Comparison of ENCODE assay signal across 27 mouse cellular contexts in the genomic region with DNA sequence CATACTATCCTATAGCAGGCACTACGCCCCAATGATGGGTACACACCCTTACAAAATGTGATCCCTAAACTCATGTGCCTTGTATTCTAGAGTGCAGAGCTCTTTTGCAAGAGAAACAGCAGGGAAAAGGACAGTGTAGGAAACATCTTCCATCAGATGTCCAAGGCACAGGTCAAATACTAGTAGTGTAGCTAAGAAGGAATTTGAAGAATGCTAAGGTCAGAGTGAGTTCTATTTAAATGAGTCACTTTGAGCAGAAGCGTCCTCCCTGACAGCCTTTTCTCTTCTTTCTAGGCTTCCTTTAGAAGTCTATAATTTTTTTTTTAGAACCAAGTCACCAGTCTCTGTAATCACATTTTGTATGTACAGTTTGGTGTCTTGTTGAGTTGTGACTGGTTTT. TPM values are rescaled to one million over a fixed set of nuclear protein-coding genes. Genes with fewer than 3 reads are reported as not detected.
DNase-seq lines count a peak whose midpoint lies in the region; ATAC-seq and TF ChIP-seq lines count a peak whose summit lies in the region.
"Had no signal": no experiment of that assay in that cellular context is flagged by ENCODE, and none has a peak within 500 bp of the region (broad histone marks: within the 10 kb centered on the region; RNA-seq: fewer than 3 reads in every experiment).

No protein-coding gene starts in this region.

- WGBS in intestine, embryonic 14.5 days = 73% methylated on average over 2 of the region's 2 CpGs
- 82% methylated on average over 2 of the region's 2 CpGs for WGBS in intestine, postnatal 0 days
- WGBS in midbrain, embryonic 11.5 days = 74% methylated on average over 2 of the region's 2 CpGs
- WGBS in midbrain, embryonic 13.5 days = 88% methylated on average over 2 of the region's 2 CpGs

- TF ChIP-seq CTCF in intestine, postnatal 0 days (IDR thresholded peaks at IDR 0.05; ENCODE audit: low read depth) = no peak
- TF ChIP-seq CTCF in embryonic fibroblast, embryonic 13.5 days (IDR thresholded peaks at IDR 0.05; ENCODE audit: borderline replicate concordance, insufficient read depth, low read length) = no peak

- TF ChIP-seq POLR2A in embryonic fibroblast, embryonic 13.5 days (IDR thresholded peaks at IDR 0.05; ENCODE audit: low read depth, low read length) = no peak

- no peak overlapping the region for H3K9ac ChIP-seq in intestine, embryonic 14.5 days (ENCODE audit: low read length)
- H3K9ac ChIP-seq in intestine, postnatal 0 days (ENCODE audit: low read depth, low read length) = no peak overlapping the region
- no peak overlapping the region for H3K9ac ChIP-seq in midbrain, embryonic 11.5 days (ENCODE audit: low read length)
- no peak overlapping the region for H3K9ac ChIP-seq in midbrain, embryonic 13.5 days (replicated peaks)
- H3K9ac ChIP-seq: embryonic facial prominence, embryonic 13.5 days; embryonic facial prominence, embryonic 15.5 days; forebrain, embryonic 13.5 days; forebrain, embryonic 15.5 days; forebrain, postnatal 0 days had no signal

- no peak overlapping the region for H3K4me3 ChIP-seq in intestine, embryonic 14.5 days (ENCODE audit: low read depth, low read length)
- H3K4me3 ChIP-seq in intestine, postnatal 0 days (ENCODE audit: low read depth, low read length) = no peak overlapping the region
- no peak overlapping the region for H3K4me3 ChIP-seq in midbrain, embryonic 11.5 days (ENCODE audit: low read depth, low read length)
- no peak overlapping the region for H3K4me3 ChIP-seq in midbrain, embryonic 13.5 days (replicated peaks)
- no peak overlapping the region for H3K4me3 ChIP-seq in embryonic fibroblast, embryonic 13.5 days (ENCODE audit: insufficient read depth, low read length)
- H3K4me3 ChIP-seq: embryonic facial prominence, embryonic 13.5 days; embryonic facial prominence, embryonic 15.5 days; forebrain, embryonic 13.5 days; forebrain, embryonic 15.5 days had no signal

- no peaks in the 10 kb centered on the region for H3K9me3 ChIP-seq in intestine, embryonic 14.5 days (ENCODE audit: control insufficient read depth, low read length)
- H3K9me3 ChIP-seq in intestine, postnatal 0 days (ENCODE audit: control insufficient read depth) = no peaks in the 10 kb centered on the region
- no peaks in the 10 kb centered on the region for H3K9me3 ChIP-seq in midbrain, embryonic 11.5 days (ENCODE audit: control insufficient read depth, low read length)
- H3K9me3 ChIP-seq in midbrain, embryonic 13.5 days = no peaks in the 10 kb centered on the region
- H3K9me3 ChIP-seq: embryonic facial prominence, embryonic 13.5 days; embryonic facial prominence, embryonic 15.5 days; forebrain, embryonic 13.5 days; forebrain, embryonic 15.5 days had no signal

- ATAC-seq in intestine, embryonic 14.5 days (replicated peaks; ENCODE audit: low FRiP score, low TSS enrichment, low read depth) = no peak
- no peak for ATAC-seq in intestine, postnatal 0 days
- ATAC-seq in midbrain, embryonic 11.5 days (ENCODE audit: low FRiP score) = no peak
- no peak for ATAC-seq in midbrain, embryonic 13.5 days
- ATAC-seq: activated CD4-positive, CD25-positive, alpha-beta regulatory T cell, adult 4 months; CD4-positive, CD25-positive, alpha-beta regulatory T cell, adult 4 months; forebrain, embryonic 13.5 days; forebrain, embryonic 15.5 days; forebrain, postnatal 0 days had no signal

- H3K36me3 ChIP-seq in intestine, embryonic 14.5 days (ENCODE audit: control insufficient read depth, insufficient read depth, low read length) = no peaks in the 10 kb centered on the region
- no peaks in the 10 kb centered on the region for H3K36me3 ChIP-seq in intestine, postnatal 0 days (ENCODE audit: control insufficient read depth, insufficient read depth)
- no peaks in the 10 kb centered on the region for H3K36me3 ChIP-seq in midbrain, embryonic 11.5 days (ENCODE audit: control insufficient read depth, insufficient read depth, low read length)
- no peaks in the 10 kb centered on the region for H3K36me3 ChIP-seq in midbrain, embryonic 13.5 days
- H3K36me3 ChIP-seq: embryonic facial prominence, embryonic 13.5 days; embryonic facial prominence, embryonic 15.5 days; forebrain, embryonic 15.5 days; G1E had no signal

- H3K27me3 ChIP-seq in intestine, embryonic 14.5 days (replicated peaks; ENCODE audit: control insufficient read depth, insufficient read depth, low read length) = no peaks in the 10 kb centered on the region
- no peaks in the 10 kb centered on the region for H3K27me3 ChIP-seq in intestine, postnatal 0 days (replicated peaks; ENCODE audit: control insufficient read depth, insufficient read depth, low read length)
- H3K27me3 ChIP-seq in midbrain, embryonic 11.5 days (ENCODE audit: control insufficient read depth, insufficient read depth, low read length) = no peaks in the 10 kb centered on the region
- H3K27me3 ChIP-seq in midbrain, embryonic 13.5 days = 0 out of 2 replicates have a peak, but pooled peaks cover 4% of the 10 kb centered on the region
- H3K27me3 ChIP-seq: CH12.LX; embryonic facial prominence, embryonic 13.5 days; embryonic facial prominence, embryonic 15.5 days; forebrain, embryonic 13.5 days; forebrain, embryonic 15.5 days had no signal

- H3K27ac ChIP-seq in intestine, embryonic 14.5 days (ENCODE audit: low read depth) = no peak overlapping the region
- no peak overlapping the region for H3K27ac ChIP-seq in intestine, postnatal 0 days (ENCODE audit: low read depth, low read length)
- no peak overlapping the region for H3K27ac ChIP-seq in midbrain, embryonic 11.5 days (ENCODE audit: low read depth, low read length)
- no peak overlapping the region for H3K27ac ChIP-seq in midbrain, embryonic 13.5 days
- H3K27ac ChIP-seq in embryonic fibroblast, embryonic 13.5 days (ENCODE audit: insufficient read depth, low read length) = peak overlapping the region; percentile 57
- H3K27ac ChIP-seq: embryonic facial prominence, embryonic 13.5 days; embryonic facial prominence, embryonic 15.5 days; forebrain, embryonic 13.5 days; forebrain, embryonic 15.5 days had no signal

- no peaks in the 10 kb centered on the region; the same call in 1 of the 2 replicates for H3K4me1 ChIP-seq in intestine, embryonic 14.5 days (replicated peaks; ENCODE audit: control insufficient read depth, insufficient read depth, low read length)
- no peaks in the 10 kb centered on the region for H3K4me1 ChIP-seq in intestine, postnatal 0 days (replicated peaks; ENCODE audit: control insufficient read depth, insufficient read depth, low read length)
- no peaks in the 10 kb centered on the region for H3K4me1 ChIP-seq in midbrain, embryonic 11.5 days (ENCODE audit: control insufficient read depth, insufficient read depth, low read length)
- H3K4me1 ChIP-seq in midbrain, embryonic 13.5 days (replicated peaks) = no peaks in the 10 kb centered on the region
- peaks cover 12% of the 10 kb centered on the region; the same call in 1 of the 2 replicates for H3K4me1 ChIP-seq in embryonic fibroblast, embryonic 13.5 days (ENCODE audit: control insufficient read depth, insufficient read depth, low read length)
- H3K4me1 ChIP-seq: embryonic facial prominence, embryonic 15.5 days; forebrain, embryonic 13.5 days; forebrain, embryonic 15.5 days had no signal

- H3K4me2 ChIP-seq in intestine, embryonic 14.5 days (ENCODE audit: low read length) = no peak overlapping the region
- no peak overlapping the region for H3K4me2 ChIP-seq in intestine, postnatal 0 days (replicated peaks; ENCODE audit: low read depth)
- no peak overlapping the region for H3K4me2 ChIP-seq in midbrain, embryonic 11.5 days
- no peak overlapping the region for H3K4me2 ChIP-seq in midbrain, embryonic 13.5 days (replicated peaks)
- H3K4me2 ChIP-seq: embryonic facial prominence, embryonic 13.5 days; embryonic facial prominence, embryonic 15.5 days; forebrain, embryonic 13.5 days; forebrain, embryonic 15.5 days had no signal

- DNase-seq in intestine, embryonic 14.5 days (ENCODE audit: low spot score) = peak; percentile 9
- peak; percentile 33 for DNase-seq in midbrain, embryonic 11.5 days (ENCODE audit: low spot score, missing footprints)
- DNase-seq in Muller cell, postnatal 12 days (ENCODE audit: inconsistent ontology term) = peak; percentile 52
- DNase-seq in cerebellum, postnatal 36 days = no peak
- DNase-seq in left cerebral cortex, adult 11 months (ENCODE audit: low spot score) = no peak
- DNase-seq: adrenal gland, adult 8-10 months; adrenal gland, postnatal 14 days; adrenal gland, postnatal 36 days; B cell, adult 2 months; cerebellum, adult 11-12 months; cerebellum, adult 2 months; cerebellum, adult 9-10 months; cerebellum, postnatal 10 days; cerebellum, postnatal 25 days; embryo, embryonic 11 days; forebrain, postnatal 0 days had no signal

RNA-seq across cellular contexts. Expression of gene Ube2u, which starts 39.0 kb away (rescaled TPM):
- polyA plus RNA-seq in intestine, embryonic 14.5 days (2014; fragmentation: Nextera tagmentation; extraction: Ambion mirVana) = 0.12 and 0.23 TPM in 2 replicates
- polyA plus RNA-seq in intestine, postnatal 0 days (2015; fragmentation: Nextera tagmentation; extraction: Ambion mirVana) = 0.08 TPM in 1 of 2 replicates, not detected in the other
- 0.42 and 0.69 TPM in 2 replicates for polyA plus RNA-seq in midbrain, embryonic 11.5 days (2014; fragmentation: Nextera tagmentation; extraction: Ambion mirVana)
- polyA plus RNA-seq in midbrain, embryonic 13.5 days (2015; fragmentation: Nextera tagmentation; extraction: Ambion mirVana) = 0.57 and 0.63 TPM in 2 replicates
- polyA plus RNA-seq in embryonic fibroblast, embryonic 13.5 days (2011; ENCODE audit: insufficient read length, low read depth, missing spikeins) = not detected in 2 replicates
- polyA plus RNA-seq: activated CD4-positive, CD25-positive, alpha-beta regulatory T cell, adult 4 months; CD4-positive, CD25-positive, alpha-beta regulatory T cell, adult 4 months; cerebellum, adult 2 months; G1E had no signal

Comparison
In these comparisons a context has a peak if more than half of its experiments do, and no peak if none do; other contexts are left out.
1. DNase-seq: peak in intestine, embryonic 14.5 days (single experiment), midbrain, embryonic 11.5 days (single experiment) and Muller cell, postnatal 12 days (single experiment); none in cerebellum, postnatal 36 days (0 of 2) and left cerebral cortex, adult 11 months (single experiment).